Mouse (Mus musculus) gastrocnemius, postnatal 4 days (tissue): ENCODE results near the gene Gm4981. TPM values are rescaled to one million over a fixed set of nuclear protein-coding genes. Genes with fewer than 3 reads are reported as not detected.
"Not testable (repeated sequence)": the region's sequence is repeated elsewhere in the genome, so short reads cannot be mapped to it uniquely, and the experiment has no call there.

Source experiments
- DNase-seq, 2 experiments: peaks; one replicate each; pipeline ENCODE4 v3.0.0; 2021 to 2022; ENCODE audit warnings: low spot score in 2 of 2, mixed read lengths in 2 of 2
- long read RNA-seq, 2 experiments: library from polyadenylated mRNA; stranded (forward); transcript quantifications; one replicate each; pipeline ENCODE4 v2.0.0; 2021
- total RNA-seq, 2 experiments: library from RNA; stranded (reverse); gene quantifications; 2 replicates each; pipeline ENCODE4 v1.2.3; 2021

The Gm4981 gene
- not detected for total RNA-seq
- long read RNA-seq, experiment 1, result 0 reads
- long read RNA-seq, experiment 2, result 0 reads

GRCm38 (mm10) chr10:58236613-58237012 lies at the start of gene Gm4981:
Gm4981 (minus strand) TSS chr10:58236701.
- DNase-seq, result peak in 1 of 2 experiments; percentile 27

GRCm38 (mm10) chr10:58282238-58282637 lies 45.7 kb upstream of the Gm4981 start:
- no peak for DNase-seq

- DNase-seq, result no peak
These were observed 22.0 kb upstream of the Gm4981 start for GRCm38 (mm10) chr10:58258466-58258865.

GRCm38 (mm10) chr10:58255954-58256353 lies 19.5 kb upstream of the Gm4981 start:
- no peak for DNase-seq

GRCm38 (mm10) chr10:58255213-58255892 lies 18.9 kb upstream of the Gm4981 start, which contains the start of gene Gcc2:
Gcc2 (plus strand) TSS chr10:58255497.
- peak; percentile 83 to 90 for DNase-seq

GRCm38 (mm10) chr10:58254635-58255175 lies 18.2 kb upstream of the Gm4981 start:
- no peak for DNase-seq

GRCm38 (mm10) chr10:58249535-58249934 lies 13.0 kb upstream of the Gm4981 start:
- DNase-seq, result no peak

GRCm38 (mm10) chr10:58238984-58239740 lies 2.7 kb upstream of the Gm4981 start:
- peak; percentile 79 to 82 for DNase-seq

- DNase-seq, result not testable (repeated sequence)
These were observed 1.5 kb downstream of the Gm4981 start for GRCm38 (mm10) chr10:58234985-58235384.

GRCm38 (mm10) chr10:58233740-58234121 lies 2.8 kb downstream of the Gm4981 start:
- peak in 1 of 2 experiments; percentile 32 for DNase-seq

- peak; percentile 63 to 66 for DNase-seq
These were observed 3.3 kb downstream of the Gm4981 start for GRCm38 (mm10) chr10:58233054-58233739.

- DNase-seq, result peak in 1 of 2 experiments; percentile 40
These were observed 3.9 kb downstream of the Gm4981 start, which contains the start of gene Duxf3 for GRCm38 (mm10) chr10:58232641-58232969. Duxf3 (minus strand) TSS chr10:58232675.

GRCm38 (mm10) chr10:58231779-58232640 lies 4.5 kb downstream of the Gm4981 start:
- peak; percentile 90 to 99 for DNase-seq

GRCm38 (mm10) chr10:58231088-58231487 lies 5.4 kb downstream of the Gm4981 start:
- peak; percentile 74 to 80 for DNase-seq

GRCm38 (mm10) chr10:58230021-58230420 lies 6.5 kb downstream of the Gm4981 start:
- DNase-seq, result not testable (repeated sequence)

- not testable (repeated sequence) for DNase-seq
These were observed 8.7 kb downstream of the Gm4981 start for GRCm38 (mm10) chr10:58227798-58228197.

- DNase-seq, result peak in 1 of 2 experiments; percentile 34
These were observed 10.1 kb downstream of the Gm4981 start for GRCm38 (mm10) chr10:58226357-58226756.

GRCm38 (mm10) chr10:58224827-58225785 lies 11.4 kb downstream of the Gm4981 start, which contains the start of gene AW822073:
AW822073 (minus strand) TSS chr10:58224930.
- DNase-seq, result peak; percentile 75 to 79
